25 mouse cellular contexts compared by ENCODE assay signal in genomic region chr9:59273199-59273598, GRCm38 (mm10). TPM values are rescaled to one million over a fixed set of nuclear protein-coding genes. Genes with fewer than 3 reads are reported as not detected.
DNase-seq lines count a peak whose midpoint lies in the region; ATAC-seq and TF ChIP-seq lines count a peak whose summit lies in the region.
"Had no signal": no experiment of that assay in that cellular context is flagged by ENCODE, and none has a peak within 500 bp of the region (broad histone marks: within the 10 kb centered on the region; RNA-seq: fewer than 3 reads in every experiment).

No protein-coding gene starts in this region.

- no peak overlapping the region for H3K4me3 ChIP-seq in layer of hippocampus, adult 2 months
- no peak overlapping the region for H3K4me3 ChIP-seq in E14TG2a.4 (replicated peaks; ENCODE audit: low read length)
- no peak overlapping the region for H3K4me3 ChIP-seq in stomach, postnatal 0 days (ENCODE audit: low read depth, low read length)
- H3K4me3 ChIP-seq in kidney, embryonic 15.5 days (replicated peaks): no peak overlapping the region
- H3K4me3 ChIP-seq: embryonic facial prominence, embryonic 12.5 days; heart, embryonic 13.5 days; hindbrain, embryonic 12.5 days; limb, embryonic 15.5 days; liver, embryonic 15.5 days; midbrain, embryonic 12.5 days; neural tube, embryonic 15.5 days had no signal

- H3K4me2 ChIP-seq in stomach, postnatal 0 days (replicated peaks; ENCODE audit: low read depth): no peak overlapping the region
- H3K4me2 ChIP-seq in kidney, embryonic 15.5 days: no peak overlapping the region
- H3K4me2 ChIP-seq: embryonic facial prominence, embryonic 12.5 days; heart, embryonic 13.5 days; hindbrain, embryonic 12.5 days; limb, embryonic 15.5 days; liver, embryonic 15.5 days; midbrain, embryonic 12.5 days; neural tube, embryonic 15.5 days had no signal

- H3K36me3 ChIP-seq in E14TG2a.4 (ENCODE audit: insufficient read depth, low read length): no peaks in the 10 kb centered on the region
- no peaks in the 10 kb centered on the region for H3K36me3 ChIP-seq in stomach, postnatal 0 days (ENCODE audit: control insufficient read depth, insufficient read depth, low read length)
- H3K36me3 ChIP-seq in kidney, embryonic 15.5 days: no peaks in the 10 kb centered on the region
- H3K36me3 ChIP-seq: embryonic facial prominence, embryonic 12.5 days; heart, embryonic 13.5 days; hindbrain, embryonic 12.5 days; limb, embryonic 15.5 days; liver, embryonic 15.5 days; midbrain, embryonic 12.5 days; neural tube, embryonic 15.5 days had no signal

- peak; percentile 43 for TF ChIP-seq CTCF in layer of hippocampus, adult 2 months (conservative IDR thresholded peaks at IDR 0.05)
- TF ChIP-seq CTCF in E14TG2a.4 (conservative IDR thresholded peaks at IDR 0.05; ENCODE audit: low read length): peak; percentile 78
- TF ChIP-seq CTCF in stomach, postnatal 0 days (IDR thresholded peaks at IDR 0.05; ENCODE audit: low read depth): peak; percentile 21; the same call in 1 of the 2 replicates

- H3K4me1 ChIP-seq in E14TG2a.4 (replicated peaks; ENCODE audit: low read depth, low read length): peaks cover 31% of the 10 kb centered on the region
- no peaks in the 10 kb centered on the region for H3K4me1 ChIP-seq in stomach, postnatal 0 days (replicated peaks; ENCODE audit: control insufficient read depth, insufficient read depth)
- H3K4me1 ChIP-seq in kidney, embryonic 15.5 days: peaks cover 23% of the 10 kb centered on the region
- H3K4me1 ChIP-seq: midbrain, embryonic 12.5 days had no signal

- no peak for DNase-seq in layer of hippocampus, adult 2 months (ENCODE audit: low spot score in 2 of 2)
- DNase-seq in layer of hippocampus, adult 11-12 months (ENCODE audit: low spot score): no peak
- peak; percentile 88 for DNase-seq in R1 (ENCODE audit: low read depth, low spot score)
- DNase-seq in stomach, postnatal 0 days (ENCODE audit: low spot score): no peak
- DNase-seq in layer of hippocampus, adult 9-11 months: no peak
- DNase-seq: adrenal gland, adult 8-10 months; cerebellum, adult 18-20 months; cerebellum, postnatal 14 days; gastrocnemius, postnatal 10 days; heart, adult 11 months; heart, postnatal 14 days; kidney, adult 2 months; kidney, postnatal 10 days; left cerebral cortex, postnatal 4 days had no signal

- no peak overlapping the region for H3K27ac ChIP-seq in layer of hippocampus, adult 2 months
- H3K27ac ChIP-seq in stomach, postnatal 0 days (replicated peaks): no peak overlapping the region
- H3K27ac ChIP-seq in kidney, embryonic 15.5 days: no peak overlapping the region
- H3K27ac ChIP-seq: embryonic facial prominence, embryonic 12.5 days; heart, embryonic 13.5 days; limb, embryonic 15.5 days; liver, embryonic 15.5 days; midbrain, embryonic 12.5 days; neural tube, embryonic 15.5 days had no signal

- no peak for ATAC-seq in stomach, postnatal 0 days (ENCODE audit: low FRiP score, low TSS enrichment)
- ATAC-seq in kidney, embryonic 15.5 days (replicated peaks; ENCODE audit: low FRiP score): no peak
- ATAC-seq: activated CD4-positive, CD25-positive, alpha-beta regulatory T cell, adult 4 months; lung, postnatal 0 days had no signal

- H3K9me3 ChIP-seq in E14TG2a.4 (ENCODE audit: low read length): no peaks in the 10 kb centered on the region
- H3K9me3 ChIP-seq in stomach, postnatal 0 days (ENCODE audit: control insufficient read depth, low read length): no peaks in the 10 kb centered on the region
- H3K9me3 ChIP-seq in kidney, embryonic 15.5 days (replicated peaks): no peaks in the 10 kb centered on the region
- H3K9me3 ChIP-seq: embryonic facial prominence, embryonic 12.5 days; heart, embryonic 13.5 days; hindbrain, embryonic 12.5 days; limb, embryonic 15.5 days; liver, embryonic 15.5 days; midbrain, embryonic 12.5 days; neural tube, embryonic 15.5 days had no signal

- no peak overlapping the region for H3K9ac ChIP-seq in stomach, postnatal 0 days (ENCODE audit: low read length)
- H3K9ac ChIP-seq in kidney, embryonic 15.5 days: no peak overlapping the region
- H3K9ac ChIP-seq: embryonic facial prominence, embryonic 12.5 days; heart, embryonic 13.5 days; hindbrain, embryonic 12.5 days; limb, embryonic 15.5 days; liver, embryonic 15.5 days; midbrain, embryonic 12.5 days; neural tube, embryonic 15.5 days had no signal

- no peak for TF ChIP-seq EP300 in stomach, postnatal 0 days (optimal IDR thresholded peaks at IDR 0.05)

- H3K27me3 ChIP-seq in E14TG2a.4 (ENCODE audit: insufficient read depth, low read length): no peaks in the 10 kb centered on the region
- H3K27me3 ChIP-seq in stomach, postnatal 0 days (ENCODE audit: control insufficient read depth, insufficient read depth, low read length): no peaks in the 10 kb centered on the region
- H3K27me3 ChIP-seq in kidney, embryonic 15.5 days: no peaks in the 10 kb centered on the region
- H3K27me3 ChIP-seq: embryonic facial prominence, embryonic 12.5 days; heart, embryonic 13.5 days; hindbrain, embryonic 12.5 days; limb, embryonic 15.5 days; midbrain, embryonic 12.5 days; neural tube, embryonic 15.5 days had no signal

RNA-seq across cellular contexts. Expression of gene Adpgk, which starts 18.2 kb away (rescaled TPM):
- total RNA-seq in layer of hippocampus, adult 2 months (2021): 10 to 100 TPM; 16.2 to 16.8 TPM
- 14.8 and 16.0 TPM in 2 replicates for polyA plus RNA-seq in stomach, postnatal 0 days (2015; fragmentation: Nextera tagmentation; extraction: Ambion mirVana)
- 38.5 and 39.2 TPM in 2 replicates for polyA plus RNA-seq in kidney, embryonic 15.5 days (2015; fragmentation: Nextera tagmentation; extraction: Ambion mirVana)

Comparison
In these comparisons a context has a peak if more than half of its experiments do, and no peak if none do; other contexts are left out.
1. CTCF ChIP-seq: peak in every context shown above with its lines; median percentile 78 in E14TG2a.4; 43 in layer of hippocampus, adult 2 months; 21 in stomach, postnatal 0 days.